Mouse (Mus musculus) E14TG2a.4 (cell line): Measurements from ENCODE around the gene Bcl9.

Source experiments
- CTCF ChIP-seq: conservative IDR thresholded peaks from 2 replicates; pipeline ENCODE4 v1.5.1; 2014; ENCODE audit warnings: low read length
- NANOG ChIP-seq: IDR thresholded peaks from 2 replicates; pipeline ENCODE4 v1.6.1; 2014; ENCODE audit warnings: borderline replicate concordance, low read length, mixed read lengths

DNA sequence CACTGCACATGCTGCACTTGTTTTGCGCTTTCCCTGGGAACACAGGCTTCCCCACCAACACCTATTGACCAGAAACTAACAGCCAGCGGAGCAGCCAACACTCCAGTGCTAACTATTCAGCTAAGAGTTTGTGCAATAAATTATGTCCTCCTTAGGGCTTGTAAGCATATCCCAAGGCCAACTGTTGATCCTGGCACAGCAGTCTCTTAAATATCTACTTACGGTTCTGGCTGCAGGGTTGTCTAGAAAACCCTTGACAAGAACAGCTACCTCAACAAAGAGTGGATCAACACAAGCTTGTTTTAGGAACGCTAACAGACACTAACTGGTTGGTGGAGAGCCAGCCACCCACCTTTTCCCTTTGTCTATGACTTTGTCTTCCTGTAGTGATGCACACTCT, 38.6 kb upstream of the Bcl9 start:
- TF ChIP-seq NANOG (no peak), CTCF (no peak)
